Mouse (Mus musculus): ENCODE measurements around the gene Gas2l2.

Gene Gas2l2

GRCm38 (mm10) chr11:83397626-83398025, 31.6 kb downstream of the Gas2l2 start:
- DNase-seq (ENCODE audit: low spot score in 2 of 2) = no peak

GRCm38 (mm10) chr11:83394802-83395439, 34.3 kb downstream of the Gas2l2 start:
- peak in 1 of 2 experiments; percentile 33 for DNase-seq (ENCODE audit: low spot score in 2 of 2)

GRCm38 (mm10) chr11:83393062-83393461, 36.2 kb downstream of the Gas2l2 start:
- peak; percentile 41 to 47 for DNase-seq (ENCODE audit: low spot score in 2 of 2)

DNA sequence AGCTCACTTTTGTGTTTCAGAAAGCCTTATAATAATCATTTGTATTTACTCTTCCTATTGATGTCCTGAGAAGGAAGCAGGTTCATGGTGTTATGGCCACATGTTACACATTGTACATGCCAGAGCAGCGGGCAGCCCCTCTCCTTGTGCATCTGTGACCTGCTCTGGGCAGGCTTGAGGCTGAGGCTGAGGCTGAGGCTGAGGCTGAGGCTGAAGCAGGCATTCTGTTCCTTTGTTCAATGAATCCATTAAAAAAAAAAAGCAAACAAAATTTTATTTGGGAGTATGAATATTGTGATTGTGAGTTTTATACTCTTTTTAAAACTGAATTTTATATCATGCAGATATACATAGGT, 45.7 kb downstream of the Gas2l2 start:
- no peak for DNase-seq (ENCODE audit: low spot score in 2 of 2)

- peak in 1 of 2 experiments; percentile 12 for DNase-seq (ENCODE audit: low spot score in 2 of 2)
These were observed 46.3 kb downstream of the Gas2l2 start for GRCm38 (mm10) chr11:83382876-83383531.

GRCm38 (mm10) chr11:83379745-83380341, 49.4 kb downstream of the Gas2l2 start:
- no peak for DNase-seq (ENCODE audit: low spot score in 2 of 2)
